In genomic region chr1:190171750-190172149, GRCm38 (mm10) we compare ENCODE assay signal across 8 mouse cellular contexts. TPM values are rescaled to one million over a fixed set of nuclear protein-coding genes. Genes with fewer than 3 reads are reported as not detected.
DNase-seq lines count a peak whose midpoint lies in the region; ATAC-seq lines count a peak whose summit lies in the region.

No protein-coding gene starts in this region.

- H3K4me2 ChIP-seq in intestine, embryonic 14.5 days (ENCODE audit: low read length): no peak overlapping the region
- H3K4me2 ChIP-seq in intestine, embryonic 16.5 days (ENCODE audit: low read depth, low read length): no peak overlapping the region
- peak overlapping the region; percentile 21; the same call in 1 of the 2 replicates for H3K4me2 ChIP-seq in forebrain, embryonic 11.5 days (ENCODE audit: low read depth, low read length, severe bottlenecking)
- peak overlapping the region; percentile 82 for H3K4me2 ChIP-seq in hindbrain, embryonic 15.5 days
- peak overlapping the region; percentile 91 for H3K4me2 ChIP-seq in midbrain, embryonic 14.5 days (ENCODE audit: low read length)

- no peaks in the 10 kb centered on the region for H3K9me3 ChIP-seq in intestine, embryonic 14.5 days (ENCODE audit: control insufficient read depth, low read length)
- H3K9me3 ChIP-seq in intestine, embryonic 16.5 days (ENCODE audit: control insufficient read depth, low read length): no peaks in the 10 kb centered on the region
- H3K9me3 ChIP-seq in forebrain, embryonic 11.5 days (ENCODE audit: control insufficient read depth, low read length): no peaks in the 10 kb centered on the region
- no peaks in the 10 kb centered on the region for H3K9me3 ChIP-seq in hindbrain, embryonic 15.5 days
- H3K9me3 ChIP-seq in midbrain, embryonic 14.5 days (ENCODE audit: control insufficient read depth, low read length): no peaks in the 10 kb centered on the region

- H3K4me1 ChIP-seq in intestine, embryonic 14.5 days (replicated peaks; ENCODE audit: control insufficient read depth, insufficient read depth, low read length): peaks cover 25% of the 10 kb centered on the region
- H3K4me1 ChIP-seq in intestine, embryonic 16.5 days (ENCODE audit: control insufficient read depth, insufficient read depth, low read length): peaks cover 42% of the 10 kb centered on the region
- H3K4me1 ChIP-seq in forebrain, embryonic 11.5 days (replicated peaks; ENCODE audit: control insufficient read depth, insufficient read depth, low read length): peaks cover 16% of the 10 kb centered on the region
- peaks cover 66% of the 10 kb centered on the region for H3K4me1 ChIP-seq in hindbrain, embryonic 15.5 days (replicated peaks)
- peaks cover 30% of the 10 kb centered on the region for H3K4me1 ChIP-seq in midbrain, embryonic 14.5 days (ENCODE audit: control insufficient read depth, insufficient read depth, low read length)

- no peak overlapping the region for H3K27ac ChIP-seq in intestine, embryonic 14.5 days (ENCODE audit: low read depth)
- H3K27ac ChIP-seq in intestine, embryonic 16.5 days (ENCODE audit: low read length): no peak overlapping the region
- no peak overlapping the region for H3K27ac ChIP-seq in forebrain, embryonic 11.5 days (ENCODE audit: low read depth, low read length)
- H3K27ac ChIP-seq in hindbrain, embryonic 15.5 days (replicated peaks): no peak overlapping the region
- no peak overlapping the region for H3K27ac ChIP-seq in midbrain, embryonic 14.5 days (replicated peaks; ENCODE audit: low read depth, low read length)

- H3K36me3 ChIP-seq in intestine, embryonic 14.5 days (ENCODE audit: control insufficient read depth, insufficient read depth, low read length): no peaks in the 10 kb centered on the region
- H3K36me3 ChIP-seq in intestine, embryonic 16.5 days (ENCODE audit: control insufficient read depth, insufficient read depth, low read length): no peaks in the 10 kb centered on the region
- no peaks in the 10 kb centered on the region for H3K36me3 ChIP-seq in forebrain, embryonic 11.5 days (ENCODE audit: control insufficient read depth, insufficient read depth, low read length)
- H3K36me3 ChIP-seq in hindbrain, embryonic 15.5 days: no peaks in the 10 kb centered on the region
- H3K36me3 ChIP-seq in midbrain, embryonic 14.5 days (ENCODE audit: control insufficient read depth, insufficient read depth, low read length): no peaks in the 10 kb centered on the region

- DNase-seq in intestine, embryonic 14.5 days (ENCODE audit: low spot score): peak; percentile 63
- no peak for DNase-seq in forebrain, embryonic 11.5 days (ENCODE audit: low spot score)
- DNase-seq in midbrain, embryonic 14.5 days: no peak
- DNase-seq in urinary bladder, postnatal 36 days (ENCODE audit: low spot score in 2 of 2): no peak
- no peak for DNase-seq in left cerebral cortex, adult 11 months (ENCODE audit: low spot score)
- no peak for DNase-seq in urinary bladder, postnatal 10 days (ENCODE audit: low spot score)

- peaks cover 63% of the 10 kb centered on the region for H3K27me3 ChIP-seq in intestine, embryonic 14.5 days (replicated peaks; ENCODE audit: control insufficient read depth, insufficient read depth, low read length)
- peaks cover 53% of the 10 kb centered on the region for H3K27me3 ChIP-seq in intestine, embryonic 16.5 days (replicated peaks; ENCODE audit: control insufficient read depth, insufficient read depth, low read length)
- H3K27me3 ChIP-seq in forebrain, embryonic 11.5 days (ENCODE audit: control insufficient read depth, insufficient read depth, low read length): peaks cover 39% of the 10 kb centered on the region
- peaks cover 11% of the 10 kb centered on the region; the same call in 1 of the 2 replicates for H3K27me3 ChIP-seq in hindbrain, embryonic 15.5 days
- H3K27me3 ChIP-seq in midbrain, embryonic 14.5 days (ENCODE audit: control insufficient read depth, insufficient read depth, low read length): peaks cover 52% of the 10 kb centered on the region; the same call in 1 of the 2 replicates

- no peak overlapping the region for H3K4me3 ChIP-seq in intestine, embryonic 14.5 days (ENCODE audit: low read depth, low read length)
- H3K4me3 ChIP-seq in intestine, embryonic 16.5 days (ENCODE audit: low read length): no peak overlapping the region
- H3K4me3 ChIP-seq in forebrain, embryonic 11.5 days (ENCODE audit: low read depth, low read length): 0 out of 2 replicates have a peak overlapping the region, but pooled peaks have one; percentile 7
- peak overlapping the region; percentile 16 for H3K4me3 ChIP-seq in hindbrain, embryonic 15.5 days
- peak overlapping the region; percentile 66 for H3K4me3 ChIP-seq in midbrain, embryonic 14.5 days (replicated peaks; ENCODE audit: low read depth, low read length)

- no peak for ATAC-seq in intestine, embryonic 14.5 days (replicated peaks; ENCODE audit: low FRiP score, low TSS enrichment, low read depth)
- ATAC-seq in intestine, embryonic 16.5 days: no peak
- ATAC-seq in forebrain, embryonic 11.5 days (replicated peaks; ENCODE audit: low FRiP score): no peak
- ATAC-seq in hindbrain, embryonic 15.5 days (ENCODE audit: low FRiP score, low read depth): no peak
- no peak for ATAC-seq in midbrain, embryonic 14.5 days (ENCODE audit: low FRiP score, low TSS enrichment)

- H3K9ac ChIP-seq in intestine, embryonic 14.5 days (ENCODE audit: low read length): no peak overlapping the region
- no peak overlapping the region for H3K9ac ChIP-seq in intestine, embryonic 16.5 days (ENCODE audit: low read depth, low read length)
- H3K9ac ChIP-seq in forebrain, embryonic 11.5 days (ENCODE audit: low read length): no peak overlapping the region
- no peak overlapping the region for H3K9ac ChIP-seq in hindbrain, embryonic 15.5 days
- H3K9ac ChIP-seq in midbrain, embryonic 14.5 days (replicated peaks; ENCODE audit: low read length): no peak overlapping the region; the same call in 1 of the 2 replicates

- WGBS in intestine, embryonic 14.5 days: under 1% methylated on average over 12 of the region's 12 CpGs
- 3% methylated on average over 12 of the region's 12 CpGs for WGBS in intestine, embryonic 16.5 days
- under 1% methylated on average over 12 of the region's 12 CpGs for WGBS in forebrain, embryonic 11.5 days
- 2% methylated on average over 12 of the region's 12 CpGs for WGBS in hindbrain, embryonic 15.5 days
- WGBS in midbrain, embryonic 14.5 days: 3% methylated on average over 12 of the region's 12 CpGs

RNA-seq across cellular contexts. Expression of gene Prox1, which starts 1.2 kb away (rescaled TPM):
- polyA plus RNA-seq in intestine, embryonic 14.5 days (2014; fragmentation: Nextera tagmentation; extraction: Ambion mirVana): 1.8 and 3.7 TPM in 2 replicates
- polyA plus RNA-seq in intestine, embryonic 16.5 days (2015; fragmentation: Nextera tagmentation; extraction: Ambion mirVana): 1.8 TPM in 2 replicates
- 7.6 and 8.5 TPM in 2 replicates for polyA plus RNA-seq in forebrain, embryonic 11.5 days (2014; fragmentation: Nextera tagmentation; extraction: Ambion mirVana)
- 6.2 and 6.9 TPM in 2 replicates for polyA plus RNA-seq in hindbrain, embryonic 15.5 days (2015; fragmentation: Nextera tagmentation; extraction: Ambion mirVana)
- polyA plus RNA-seq in midbrain, embryonic 14.5 days (2014; fragmentation: Nextera tagmentation; extraction: Ambion mirVana): 7.8 and 10.7 TPM in 2 replicates

Comparison
In these comparisons a context has a peak if more than half of its experiments do, and no peak if none do; other contexts are left out.
1. H3K4me2 ChIP-seq: peak in forebrain, embryonic 11.5 days (single experiment), hindbrain, embryonic 15.5 days (single experiment) and midbrain, embryonic 14.5 days (single experiment); none in intestine, embryonic 14.5 days (single experiment) and intestine, embryonic 16.5 days (single experiment).
2. H3K4me3 ChIP-seq: peak in forebrain, embryonic 11.5 days (single experiment), hindbrain, embryonic 15.5 days (single experiment) and midbrain, embryonic 14.5 days (single experiment); none in intestine, embryonic 14.5 days (single experiment) and intestine, embryonic 16.5 days (single experiment).